Mouse (Mus musculus) lung, adult 2 months (tissue): Measurements from ENCODE around the gene Zfp384.
"Not testable (repeated sequence)": the region's sequence is repeated elsewhere in the genome, so short reads cannot be mapped to it uniquely, and the experiment has no call there.

Source experiments
- CTCF ChIP-seq: fragments of 200-500 bp; IDR thresholded peaks from 2 replicates; pipeline ENCODE4 v1.5.1; 2011; ENCODE audit warnings: mild to moderate bottlenecking, low read length, control low read depth; ENCODE audit not compliant: insufficient read depth
- POLR2A ChIP-seq: fragments of 200-500 bp; IDR thresholded peaks from 2 replicates; pipeline ENCODE4 v1.6.1; 2011; ENCODE audit warnings: low read depth, mild to moderate bottlenecking, control low read depth, low read length, borderline replicate concordance; ENCODE audit errors: extremely low read depth

DNA sequence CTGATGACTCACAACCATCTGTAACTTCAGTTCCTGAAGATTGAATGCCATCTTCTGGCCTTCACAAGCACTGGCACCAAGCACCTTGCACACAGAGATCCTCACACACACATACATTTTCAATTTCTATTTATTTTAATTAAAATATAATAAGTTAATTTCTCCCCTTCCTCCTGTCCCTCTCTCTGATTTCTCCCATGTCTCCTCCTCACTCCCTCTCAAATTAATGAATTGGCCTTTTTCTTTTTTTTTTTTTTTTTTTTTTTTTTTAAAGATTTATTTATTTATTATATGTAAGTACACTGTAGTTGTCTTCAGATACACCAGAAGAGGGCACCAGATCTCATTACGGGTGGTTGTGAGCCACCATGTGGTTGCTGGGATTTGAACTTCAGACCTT is 56.3 kb downstream of the Zfp384 start:
- not testable (repeated sequence) for TF ChIP-seq CTCF, POLR2A
